Mouse (Mus musculus) retina, postnatal 1 day (tissue): ENCODE measurements around the gene Zfp507.

Experiments
- DNase-seq: peaks from one replicate; pipeline ENCODE4 v3.0.0-alpha.2; 2012

Gene Zfp507

GRCm38 (mm10) chr7:35802906-35803595, at the start of gene Zfp507:
Gene Zfp507 (minus strand): TSS chr7:35803003.
- DNase-seq = peak; percentile 93

DNA sequence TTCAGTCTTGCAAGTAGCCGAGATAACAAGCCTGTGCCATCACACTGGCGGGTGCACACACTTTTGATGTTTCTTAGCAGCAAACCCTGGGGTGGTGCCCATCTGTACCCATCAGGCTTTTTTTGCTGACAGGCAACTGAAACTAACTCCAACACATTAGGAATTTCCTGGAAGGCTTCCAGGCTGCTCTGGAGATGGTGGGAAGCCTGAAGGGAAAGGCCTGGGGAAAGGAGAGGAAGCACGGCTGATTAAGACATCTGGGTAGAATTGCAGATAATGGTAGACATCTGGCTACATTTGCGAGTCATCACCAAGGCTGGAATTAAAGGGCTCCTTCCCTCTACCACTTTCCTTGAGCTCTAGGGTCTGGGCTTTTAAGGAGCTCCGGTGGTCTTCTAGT, 47.6 kb upstream of the Zfp507 start:
- DNase-seq = no peak

DNA sequence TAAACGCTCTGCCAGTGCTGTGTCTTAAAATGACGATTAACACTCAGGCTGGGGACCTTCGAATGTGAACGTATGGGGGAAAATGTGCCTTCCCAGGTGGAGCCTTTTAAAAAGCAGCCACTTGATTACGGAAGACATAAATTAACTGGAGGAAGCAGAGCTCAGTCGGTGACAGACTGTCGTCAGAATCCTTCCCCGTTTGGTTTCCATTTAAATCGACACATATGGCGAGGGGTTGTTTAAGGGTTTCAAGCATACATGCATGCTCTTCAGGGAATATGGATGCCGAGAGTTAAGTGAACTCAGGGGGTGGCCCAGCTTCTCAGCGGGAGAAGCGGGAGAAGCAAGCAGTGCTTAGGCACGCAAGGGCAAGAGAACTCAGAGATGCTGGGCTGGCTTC, 45.7 kb upstream of the Zfp507 start:
- no peak for DNase-seq

DNA sequence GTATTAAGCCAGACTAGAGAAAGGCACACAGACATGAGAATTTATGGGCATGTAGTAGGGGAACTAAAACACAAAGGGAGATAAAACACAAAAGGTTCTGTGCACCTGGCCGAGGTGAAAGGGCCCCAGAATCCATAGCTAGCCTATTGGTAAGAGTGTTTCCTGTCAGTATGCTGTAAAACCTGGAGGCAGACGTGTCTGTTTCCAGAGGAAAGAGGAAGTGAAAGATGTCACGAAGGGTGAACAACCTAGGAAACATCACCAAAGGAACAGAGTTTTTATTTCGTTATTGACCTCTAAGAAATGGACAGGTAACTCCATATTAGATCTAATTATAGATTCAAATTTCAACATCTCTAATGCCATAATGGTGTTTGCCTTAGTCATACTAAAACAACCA, 37.7 kb upstream of the Zfp507 start:
- DNase-seq = no peak

DNA sequence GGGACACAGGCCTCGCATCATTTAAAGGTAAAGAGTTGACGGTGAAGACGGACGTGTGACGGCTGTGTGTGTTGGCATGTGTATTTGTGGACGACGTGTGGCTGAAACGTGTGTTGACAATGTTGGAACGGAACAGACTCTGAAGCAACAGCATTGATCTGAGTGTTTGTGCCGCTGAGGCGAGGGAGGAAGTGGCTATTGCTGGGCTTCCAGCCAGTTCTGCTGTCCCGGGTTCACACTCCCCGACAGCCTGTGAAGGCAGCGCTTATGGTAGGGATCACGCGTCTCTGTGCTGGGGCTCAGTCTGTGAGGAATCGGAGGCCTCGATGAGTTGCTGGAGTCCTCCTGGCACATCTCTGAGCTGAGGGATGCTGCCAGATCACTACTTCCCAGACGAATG, 34.0 kb upstream of the Zfp507 start:
- no peak for DNase-seq

DNA sequence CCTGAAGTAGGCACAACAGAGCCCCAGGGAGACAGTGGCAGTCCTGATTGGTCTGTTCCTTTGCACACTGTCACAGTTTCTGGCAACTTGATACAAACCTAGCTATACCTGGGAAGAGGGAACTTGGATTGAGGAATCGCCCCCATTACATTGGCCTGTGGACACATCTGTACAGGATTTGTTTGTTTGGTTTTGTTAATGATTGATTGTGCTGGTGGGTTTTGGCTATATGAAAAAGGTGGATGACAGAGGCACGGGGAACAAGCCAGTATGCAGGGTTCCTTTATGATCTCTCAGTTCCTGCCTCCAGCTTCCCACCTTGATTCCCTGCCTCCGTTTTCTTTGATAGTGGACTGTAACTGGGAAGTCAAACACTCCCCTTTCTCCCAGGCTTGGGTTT, 33.6 kb upstream of the Zfp507 start:
- no peak for DNase-seq

DNA sequence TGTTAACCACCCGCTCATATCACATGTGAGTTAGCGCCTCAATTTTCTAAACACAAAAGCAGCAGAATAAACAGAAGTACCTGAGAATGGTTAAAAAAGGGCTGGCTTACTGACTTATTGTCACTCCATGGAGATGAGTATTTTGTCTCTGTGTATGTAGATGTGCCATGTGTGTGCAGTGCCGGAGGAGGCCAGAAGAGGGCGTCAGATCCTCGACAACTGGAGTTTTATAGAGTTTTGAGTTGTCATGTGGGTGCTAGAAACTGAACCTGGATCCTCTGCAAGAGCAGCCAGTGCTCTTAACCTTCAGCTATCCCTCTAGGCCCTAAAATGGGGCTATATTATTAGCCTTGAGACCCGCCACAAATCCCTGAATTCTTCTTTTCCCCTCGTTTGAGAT, 27.3 kb upstream of the Zfp507 start:
- DNase-seq = no peak

DNA sequence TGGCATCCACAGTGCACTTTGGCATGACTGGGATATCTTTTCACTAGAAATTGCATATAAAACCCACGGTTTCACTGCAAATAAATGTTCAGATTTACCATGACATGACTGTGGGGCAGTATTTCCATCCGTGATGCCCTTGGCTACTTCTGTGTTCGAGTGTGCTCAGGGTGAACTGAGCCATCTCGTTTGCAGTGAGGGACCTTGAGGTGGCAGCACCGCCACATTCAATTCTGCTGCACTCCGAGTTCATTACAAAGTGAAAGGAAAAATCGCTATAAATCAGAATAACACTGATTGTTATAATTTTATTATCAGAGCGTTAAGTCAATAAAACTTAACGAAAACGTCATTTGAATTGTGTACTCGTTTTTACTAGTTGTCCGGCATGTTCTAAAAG, 21.1 kb upstream of the Zfp507 start:
- no peak for DNase-seq

- no peak for DNase-seq
Observed at GRCm38 (mm10) chr7:35822320-35822719, 19.5 kb upstream of the Zfp507 start.

DNA sequence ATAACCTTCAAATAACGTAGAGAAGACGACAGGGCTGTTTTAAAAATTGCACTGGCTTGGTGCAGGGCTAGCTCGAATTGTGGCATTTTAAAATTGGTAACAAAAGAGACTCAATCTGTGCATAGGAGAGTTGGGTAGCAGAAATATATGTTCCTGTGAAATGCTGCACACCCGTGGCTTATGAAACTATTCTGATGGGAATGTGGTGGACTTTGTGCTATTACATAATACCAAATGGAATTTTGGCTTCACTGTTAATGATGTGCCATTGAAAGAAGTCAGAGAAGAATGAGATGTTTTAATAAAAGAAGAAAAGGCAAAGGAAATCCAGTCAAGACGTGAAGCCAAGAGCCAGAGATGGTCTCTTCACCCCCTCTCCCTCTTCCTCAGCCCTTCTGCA, 18.6 kb upstream of the Zfp507 start:
- no peak for DNase-seq

DNA sequence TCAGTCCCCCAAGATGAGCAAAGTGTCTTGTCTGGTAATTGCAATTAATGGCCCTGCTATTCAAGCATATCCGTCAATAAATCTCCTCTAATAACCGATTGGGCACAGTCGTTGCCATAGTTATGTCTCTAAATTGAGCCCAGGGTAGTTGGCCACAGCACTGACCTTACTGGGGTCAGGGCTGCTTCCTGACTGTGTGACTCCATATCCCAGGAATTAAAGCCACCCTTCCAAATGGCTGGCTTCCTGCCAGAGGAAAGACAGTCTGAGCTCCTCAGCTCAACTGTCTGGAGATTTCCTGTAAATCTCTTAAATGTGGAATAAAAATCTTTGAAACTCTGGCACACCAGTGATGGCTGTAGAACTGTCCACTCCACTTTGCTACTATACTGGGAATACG, 16.7 kb upstream of the Zfp507 start:
- no peak for DNase-seq

GRCm38 (mm10) chr7:35814759-35815551, 12.2 kb upstream of the Zfp507 start:
- no peak for DNase-seq

DNA sequence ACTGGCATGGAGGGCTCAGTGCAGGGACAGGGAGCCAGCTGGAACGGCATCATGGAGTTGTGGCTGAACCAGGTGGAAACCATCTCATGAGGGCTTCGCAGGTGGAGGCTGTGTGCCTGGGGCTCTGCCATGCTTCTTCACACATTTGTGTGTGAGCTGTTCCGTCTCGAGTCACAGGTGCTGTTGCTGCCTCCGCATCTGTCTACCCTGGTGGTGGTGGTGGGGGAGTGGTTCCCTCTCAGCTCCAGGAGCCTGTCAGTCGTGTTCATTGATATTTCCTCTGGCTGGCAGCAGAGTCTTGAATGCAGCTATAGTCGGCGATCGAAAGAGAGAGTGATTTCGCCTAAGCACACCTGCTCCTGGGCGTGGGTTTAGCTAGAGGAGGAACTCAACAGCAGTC, 10.5 kb upstream of the Zfp507 start:
- no peak for DNase-seq

- peak; percentile 20 for DNase-seq
Observed at GRCm38 (mm10) chr7:35810736-35811135, 7.9 kb upstream of the Zfp507 start.

- no peak for DNase-seq
Observed at GRCm38 (mm10) chr7:35804206-35804605, 1.4 kb upstream of the Zfp507 start.

DNA sequence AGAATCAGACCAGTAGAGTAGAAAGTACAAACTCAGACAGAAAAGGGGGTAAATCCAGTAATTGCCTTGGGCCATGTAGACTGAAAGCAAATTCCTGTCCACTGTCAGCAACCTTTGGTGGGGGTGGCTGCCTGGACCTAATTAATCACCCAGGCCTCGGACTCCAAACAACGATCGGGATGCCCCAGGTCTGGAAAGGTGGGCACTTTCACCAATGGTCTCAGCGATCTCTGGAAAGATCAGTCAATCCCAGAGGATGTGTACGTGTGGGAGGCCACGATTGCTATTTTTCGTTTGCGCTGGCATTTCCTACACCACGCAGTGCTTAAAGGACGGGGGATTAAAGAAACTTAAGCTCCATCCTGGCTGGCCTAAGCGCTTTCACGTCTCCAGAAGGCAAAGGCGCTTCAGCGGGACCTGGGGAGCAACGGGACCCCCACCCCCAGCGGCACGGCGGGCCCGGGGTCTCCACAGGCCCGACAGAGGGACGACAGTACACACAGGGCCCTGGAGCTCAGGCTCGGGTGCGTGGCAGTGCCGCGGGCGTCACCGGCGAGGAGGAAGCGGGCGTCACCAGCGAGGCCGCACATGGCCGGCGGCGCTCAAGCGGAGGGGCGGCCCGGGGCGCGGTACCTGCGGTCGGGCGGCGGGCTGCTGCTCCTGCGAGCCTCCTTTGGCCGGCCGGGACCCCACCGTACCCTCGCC, 450 bp downstream of the Zfp507 start:
- DNase-seq = no peak

GRCm38 (mm10) chr7:35796123-35796522, 6.7 kb downstream of the Zfp507 start:
- no peak for DNase-seq

GRCm38 (mm10) chr7:35794145-35794664, 8.6 kb downstream of the Zfp507 start:
- DNase-seq = no peak

DNA sequence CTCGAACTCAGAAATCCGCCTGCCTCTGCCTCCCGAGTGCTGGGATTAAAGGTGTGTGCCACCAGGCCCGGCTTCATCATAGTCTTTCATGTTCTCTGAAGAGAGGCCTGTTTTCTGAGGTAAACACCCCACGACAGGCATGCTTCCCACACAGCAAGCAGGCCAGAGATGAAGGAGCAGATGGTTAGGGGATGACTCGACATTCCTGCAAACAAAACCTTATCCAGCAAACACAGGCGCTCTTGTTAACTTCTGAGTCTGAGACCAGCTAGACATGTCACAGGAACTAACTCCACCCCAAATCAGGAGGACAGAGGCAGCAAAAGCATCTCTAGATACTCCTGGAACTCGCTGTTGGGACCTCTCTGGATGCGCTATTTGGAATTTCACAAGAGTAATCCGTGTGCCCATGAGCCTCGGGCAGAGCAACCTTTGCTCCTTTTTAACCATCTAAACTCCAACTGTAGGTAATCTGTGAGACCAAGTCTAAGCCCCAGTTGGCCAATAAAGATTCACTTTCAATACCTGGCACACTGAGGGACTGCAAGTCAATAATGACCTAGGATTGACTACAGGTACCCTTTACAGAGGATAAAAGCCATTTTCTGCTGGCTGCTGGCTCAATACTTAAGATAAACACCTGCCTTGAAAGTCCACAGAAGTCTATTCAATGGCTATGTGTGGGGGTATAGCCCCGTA, 10.5 kb downstream of the Zfp507 start:
- no peak for DNase-seq

DNA sequence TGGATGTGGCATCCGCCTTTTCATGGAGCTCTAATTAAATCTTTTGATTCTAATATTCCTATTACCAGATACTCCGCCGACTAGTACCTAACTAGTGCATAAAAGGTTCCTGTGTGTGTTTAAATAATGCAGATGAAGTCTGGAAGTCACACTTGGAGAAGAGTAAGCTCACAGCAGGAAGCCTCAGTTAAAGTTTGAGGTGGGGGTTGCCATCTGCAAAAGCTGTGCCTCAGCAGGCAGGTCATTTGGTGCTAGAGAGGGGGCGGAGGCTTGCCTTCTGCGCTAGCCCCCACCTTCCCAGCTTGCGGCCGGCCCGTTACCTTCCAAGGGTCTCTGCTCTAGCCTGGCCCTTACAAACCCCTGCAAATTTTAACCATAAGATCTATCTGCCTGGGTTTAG, 11.9 kb downstream of the Zfp507 start:
- no peak for DNase-seq

DNA sequence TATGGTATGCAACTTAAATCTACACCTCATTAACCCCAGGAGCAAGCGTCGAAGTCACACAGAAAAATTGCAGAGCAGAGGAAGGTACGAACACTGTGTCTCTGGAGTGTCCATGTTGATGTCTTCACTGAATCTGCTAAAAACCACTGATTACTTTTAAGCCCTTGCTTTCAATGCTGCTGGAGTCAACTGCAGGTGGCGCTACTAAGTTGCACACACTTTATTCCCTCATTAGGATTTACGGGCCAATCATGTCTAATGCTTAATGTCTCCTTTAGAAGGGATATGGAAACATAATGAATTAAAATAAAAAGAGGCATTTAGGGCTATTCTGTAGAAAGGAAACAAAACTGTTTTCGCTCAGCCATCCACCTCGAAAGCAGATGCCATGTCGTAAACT, 12.6 kb downstream of the Zfp507 start:
- peak; percentile 16 for DNase-seq

DNA sequence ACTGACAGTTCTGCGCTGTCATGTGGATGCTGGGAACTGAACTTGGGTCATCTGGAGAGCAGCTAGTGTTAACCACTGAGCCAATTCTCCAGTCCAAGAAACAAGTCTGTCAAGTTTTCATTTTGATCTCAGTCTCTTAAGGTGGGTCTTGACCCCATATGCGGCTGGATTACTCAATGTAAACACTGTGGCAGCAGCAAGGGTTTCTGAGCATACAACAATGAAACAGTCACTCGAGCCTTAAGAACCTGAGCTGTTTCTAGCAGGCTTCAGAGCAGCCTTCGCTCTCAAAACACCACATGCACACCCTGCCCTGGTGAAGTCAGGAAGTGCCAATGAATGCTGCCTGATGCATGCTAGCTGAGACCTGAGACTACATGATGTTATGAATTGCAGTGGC, 17.2 kb downstream of the Zfp507 start:
- DNase-seq = no peak

DNA sequence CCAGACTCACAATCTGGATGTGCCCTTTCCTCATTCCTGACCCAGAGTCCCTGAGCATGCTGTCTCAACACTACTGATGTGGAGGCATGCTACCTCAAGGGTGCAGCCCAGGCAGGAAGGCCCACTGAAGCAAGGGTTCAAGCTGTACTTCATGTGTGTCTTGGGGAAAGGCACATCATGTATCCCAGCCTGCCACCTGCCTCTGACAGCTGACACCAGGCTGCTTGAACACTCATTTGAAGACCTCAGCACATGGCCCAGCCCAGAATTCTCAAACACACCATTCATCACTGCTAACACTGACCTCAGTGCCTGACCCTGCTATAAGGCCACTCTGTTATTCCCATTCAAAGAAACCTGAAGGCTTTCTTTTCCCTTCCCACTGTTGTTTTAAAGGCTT, 20.6 kb downstream of the Zfp507 start:
- no peak for DNase-seq
